Mouse (Mus musculus) G1E (cell line): ENCODE results near the gene Slc30a9.

Experiments used
- CTCF ChIP-seq: IDR thresholded peaks from 2 replicates; pipeline ENCODE4 v1.5.1; 2012; ENCODE audit warnings: low read depth, low read length, inconsistent platforms, mixed read lengths
- TAL1 ChIP-seq: conservative IDR thresholded peaks from 2 replicates; pipeline ENCODE4 v1.6.1; 2012; ENCODE audit warnings: low read depth, low read length, inconsistent platforms, mixed read lengths

- TF ChIP-seq CTCF (no peak), TAL1 (no peak)
These were observed 37.4 kb upstream of the Slc30a9 start for GRCm38 (mm10) chr5:67269309-67269708.
